Mouse (Mus musculus): Measurements from ENCODE around the gene Pde6h. TPM values are rescaled to one million over a fixed set of nuclear protein-coding genes. Genes with fewer than 3 reads are reported as not detected.
"Not testable (repeated sequence)": the region's sequence is repeated elsewhere in the genome, so short reads cannot be mapped to it uniquely, and the experiment has no call there.

The Pde6h gene
- total RNA-seq (2021), result not detected
- long read RNA-seq, experiment 1, result 0 reads
- long read RNA-seq, experiment 2, result 0 reads

DNA sequence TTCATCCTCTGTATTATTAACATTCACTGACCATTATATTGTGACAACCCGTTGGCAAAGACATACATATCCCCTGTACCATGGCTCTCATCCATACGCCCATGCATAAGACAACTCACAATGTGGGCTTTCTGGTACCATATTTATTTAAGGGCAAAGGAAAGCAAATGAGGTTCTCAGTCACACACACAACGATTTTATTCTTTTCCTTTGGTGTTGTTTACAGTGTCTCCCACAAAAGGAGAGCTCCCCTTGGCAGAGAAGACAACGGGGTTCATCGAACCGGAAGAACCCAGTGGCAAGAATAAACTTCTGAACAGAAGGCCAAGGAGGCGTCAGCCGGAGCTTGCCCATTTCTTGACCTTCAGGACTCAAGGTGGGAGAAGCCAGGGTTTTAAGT lies at the start of gene Pde6h:
Gene Pde6h (plus strand): TSS at position 301 of the 400 bp plus-strand sequence.
- DNase-seq, result no peak

DNA sequence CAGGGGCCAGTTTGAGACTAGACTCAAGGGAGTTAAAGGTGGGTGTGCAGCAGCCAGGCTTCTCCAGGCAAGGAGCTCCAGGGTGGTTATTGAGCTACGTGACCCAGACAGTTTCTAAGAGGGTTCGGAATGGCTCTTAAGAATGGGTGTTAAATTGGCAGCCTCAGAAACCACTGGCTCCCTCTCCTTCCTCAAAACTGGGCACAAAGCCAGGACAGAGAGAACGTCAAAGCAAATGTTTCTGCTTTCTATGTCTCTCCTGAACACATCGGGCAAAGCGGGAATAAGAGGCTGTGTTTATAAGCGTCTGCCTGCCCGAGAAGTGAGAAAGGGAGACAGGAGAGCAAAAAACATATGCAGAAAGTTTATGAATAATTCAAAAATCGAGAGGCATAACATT lies 49.0 kb upstream of the Pde6h start:
- DNase-seq, result no peak

DNA sequence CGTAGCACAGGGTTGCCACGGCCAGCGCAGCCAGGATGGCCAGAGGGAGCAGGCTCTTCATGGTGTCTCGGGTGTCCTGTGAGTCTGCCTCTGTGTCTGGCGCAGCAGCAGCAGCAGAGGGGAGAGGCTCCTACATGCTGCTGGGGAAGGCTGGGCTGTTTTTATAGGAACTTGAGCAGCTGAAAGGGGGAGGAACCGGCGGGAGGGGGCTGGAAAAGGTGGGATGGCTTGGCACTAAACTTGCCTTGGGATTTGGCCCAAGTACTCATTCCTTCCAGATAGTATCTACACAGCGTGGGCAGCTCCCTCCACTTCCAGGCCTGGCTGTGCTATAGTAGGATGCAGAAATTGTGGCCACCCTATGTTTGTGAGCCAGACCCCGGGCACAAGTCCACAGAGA lies 48.0 kb upstream of the Pde6h start, which contains the start of gene Mgp:
Gene Mgp (minus strand): TSS at position 154 of the 400 bp plus-strand sequence.
- DNase-seq, result peak; percentile 47

DNA sequence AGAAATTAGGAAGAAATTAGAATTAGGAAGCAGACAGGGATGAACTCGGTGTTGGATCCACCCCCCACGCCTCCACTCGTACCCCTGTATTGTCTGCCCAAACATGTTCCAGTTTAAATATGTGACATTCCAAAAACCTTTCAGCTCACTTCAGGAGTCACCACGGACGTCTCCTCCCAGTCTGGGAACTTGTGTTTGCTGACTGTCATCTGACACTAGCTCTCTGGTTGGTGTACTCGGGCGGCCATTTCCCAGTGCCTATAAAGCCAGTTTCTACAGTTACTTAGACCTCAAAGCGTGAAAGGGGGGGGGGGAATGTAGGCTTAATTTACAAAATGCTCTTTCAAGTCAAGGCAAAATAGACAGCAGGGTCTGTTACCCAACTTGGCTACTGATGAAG lies 42.0 kb upstream of the Pde6h start:
- DNase-seq, result no peak

DNA sequence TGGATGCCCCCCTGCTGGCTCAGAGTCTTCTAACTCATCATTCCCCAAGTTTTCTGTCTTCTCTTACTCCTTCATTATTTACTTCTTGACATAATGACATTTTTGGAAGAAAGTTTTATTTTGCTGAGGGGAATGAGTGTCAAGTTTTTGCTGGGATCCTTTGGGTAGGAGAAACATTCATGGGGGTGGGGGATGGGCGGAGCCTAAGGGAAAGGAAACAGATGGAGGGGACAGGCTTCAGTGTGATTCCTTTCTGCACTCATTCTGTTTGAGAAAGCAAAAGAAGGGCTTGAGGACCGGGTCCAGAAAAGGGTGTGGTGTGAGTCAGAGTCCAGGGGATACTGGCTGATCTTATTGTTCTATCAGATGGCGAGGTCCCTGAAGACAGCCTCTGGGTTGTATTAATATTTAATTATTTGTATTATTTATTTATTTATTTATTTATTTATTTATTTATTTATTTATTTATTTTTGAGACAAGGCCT lies 40.2 kb upstream of the Pde6h start:
- no peak for DNase-seq

DNA sequence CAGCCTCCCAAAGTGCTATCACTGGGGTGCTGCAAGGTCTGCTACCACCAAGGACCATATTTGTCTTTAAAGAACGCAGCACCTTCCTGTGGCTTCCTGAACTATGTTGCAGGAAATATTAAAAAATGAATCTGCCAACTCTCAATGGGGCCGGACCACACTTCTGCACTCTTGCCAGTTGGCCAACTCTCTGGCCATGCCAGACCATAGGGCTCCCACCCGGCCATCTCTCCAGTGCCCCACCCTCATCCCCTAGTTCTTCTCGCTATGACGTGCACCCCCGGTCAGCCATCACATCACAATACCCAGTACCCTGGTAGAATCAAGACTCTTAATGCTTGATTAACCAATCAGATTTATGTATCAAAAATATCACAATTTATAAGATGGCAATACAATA lies 39.7 kb upstream of the Pde6h start:
- no peak for DNase-seq

DNA sequence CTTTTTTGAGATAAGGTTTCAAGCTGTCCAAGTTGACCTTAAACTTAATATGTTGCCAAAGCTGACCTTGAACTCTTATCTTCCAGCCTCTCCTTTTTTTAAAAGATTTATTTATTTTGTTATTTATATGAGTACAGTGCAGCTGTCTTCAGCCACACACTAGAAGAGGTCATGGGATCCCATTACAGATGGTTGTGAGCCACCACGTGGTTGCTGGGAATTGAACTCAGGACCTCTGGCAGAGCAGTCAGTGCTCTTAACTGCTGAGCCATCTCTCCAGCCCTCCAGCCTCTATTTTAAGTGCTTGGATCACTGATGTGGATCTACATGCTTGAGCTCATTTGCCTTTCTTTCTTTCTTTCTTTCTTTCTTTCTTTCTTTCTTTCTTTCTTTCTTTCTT lies 38.9 kb upstream of the Pde6h start:
- DNase-seq, result not testable (repeated sequence)

DNA sequence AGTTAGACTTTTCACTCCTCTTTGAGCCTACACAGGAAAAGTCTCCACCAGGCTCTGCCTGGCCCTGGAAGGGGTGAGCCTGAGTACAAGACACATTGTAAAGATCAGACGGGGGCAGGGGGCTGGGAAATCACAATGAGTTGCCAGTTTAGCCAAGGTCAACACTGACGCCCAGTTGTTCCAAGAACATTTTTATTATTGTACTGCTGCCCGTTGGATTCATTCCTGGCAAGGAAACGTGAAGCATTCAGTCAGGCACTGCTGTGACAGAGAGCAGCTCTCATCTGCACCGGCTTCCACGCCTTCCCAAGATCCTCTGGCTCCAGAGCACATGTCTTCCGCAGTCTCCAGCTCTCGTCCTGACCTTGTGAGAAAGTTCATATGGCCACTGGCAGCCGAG lies 35.8 kb upstream of the Pde6h start:
- DNase-seq, result peak; percentile 27

DNA sequence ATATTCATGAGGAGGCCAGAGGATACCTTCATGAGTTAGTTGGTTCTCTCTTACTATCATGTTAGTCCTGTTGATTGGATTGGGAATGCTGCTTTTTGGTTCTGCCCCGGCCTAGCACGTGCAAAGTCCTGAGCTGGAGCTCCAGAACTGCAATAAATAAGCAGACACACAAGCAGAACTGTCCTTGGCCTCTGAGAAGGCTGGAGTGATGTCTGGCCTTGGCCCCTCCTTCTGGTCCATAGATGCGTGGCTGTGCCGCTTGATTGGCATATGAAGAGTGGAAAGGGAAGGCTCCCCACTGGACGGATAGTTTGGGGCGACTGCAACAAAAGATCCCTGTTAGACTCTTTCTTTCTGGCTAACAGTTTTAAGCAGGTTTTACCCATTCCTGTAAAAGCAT lies 34.6 kb upstream of the Pde6h start:
- DNase-seq, result no peak

DNA sequence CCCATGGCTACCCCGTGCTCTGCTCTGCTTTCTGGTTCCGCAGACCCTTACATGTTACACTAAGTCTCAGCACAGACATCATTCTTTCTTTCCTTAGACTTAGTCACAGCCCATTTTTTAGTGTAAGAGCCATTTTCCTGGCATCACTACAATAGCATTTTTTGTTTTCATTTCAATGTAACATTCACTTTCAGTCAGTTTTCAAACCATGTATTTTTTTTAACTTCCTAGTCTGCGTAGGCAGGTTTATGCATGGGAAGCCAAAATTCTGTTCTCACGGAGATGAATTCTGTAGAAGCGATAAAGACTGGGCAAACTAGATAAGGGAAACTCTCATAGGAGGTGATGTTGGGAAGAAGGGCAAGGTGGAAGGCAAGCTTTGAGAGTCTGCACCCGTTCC lies 34.1 kb upstream of the Pde6h start:
- DNase-seq, result no peak

DNA sequence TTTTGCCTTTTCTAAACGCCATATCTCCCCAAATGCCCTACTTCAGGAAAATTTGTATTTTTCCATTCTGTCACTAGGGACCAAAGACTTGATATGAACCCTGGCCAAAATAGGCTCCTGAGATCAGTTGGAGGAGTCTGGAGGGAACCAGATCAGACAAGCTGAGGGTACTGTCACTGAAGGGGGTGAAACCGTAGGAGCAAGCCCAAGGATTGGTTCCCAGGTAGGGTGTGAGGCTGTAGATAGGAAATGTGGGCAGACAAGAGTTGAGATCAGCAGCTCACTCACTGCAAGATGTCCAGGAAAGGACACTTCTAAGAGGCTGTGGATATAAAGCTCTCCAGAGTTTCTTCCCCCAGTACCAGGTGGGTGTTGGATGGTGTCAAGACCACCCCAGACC lies 31.6 kb upstream of the Pde6h start:
- no peak for DNase-seq

DNA sequence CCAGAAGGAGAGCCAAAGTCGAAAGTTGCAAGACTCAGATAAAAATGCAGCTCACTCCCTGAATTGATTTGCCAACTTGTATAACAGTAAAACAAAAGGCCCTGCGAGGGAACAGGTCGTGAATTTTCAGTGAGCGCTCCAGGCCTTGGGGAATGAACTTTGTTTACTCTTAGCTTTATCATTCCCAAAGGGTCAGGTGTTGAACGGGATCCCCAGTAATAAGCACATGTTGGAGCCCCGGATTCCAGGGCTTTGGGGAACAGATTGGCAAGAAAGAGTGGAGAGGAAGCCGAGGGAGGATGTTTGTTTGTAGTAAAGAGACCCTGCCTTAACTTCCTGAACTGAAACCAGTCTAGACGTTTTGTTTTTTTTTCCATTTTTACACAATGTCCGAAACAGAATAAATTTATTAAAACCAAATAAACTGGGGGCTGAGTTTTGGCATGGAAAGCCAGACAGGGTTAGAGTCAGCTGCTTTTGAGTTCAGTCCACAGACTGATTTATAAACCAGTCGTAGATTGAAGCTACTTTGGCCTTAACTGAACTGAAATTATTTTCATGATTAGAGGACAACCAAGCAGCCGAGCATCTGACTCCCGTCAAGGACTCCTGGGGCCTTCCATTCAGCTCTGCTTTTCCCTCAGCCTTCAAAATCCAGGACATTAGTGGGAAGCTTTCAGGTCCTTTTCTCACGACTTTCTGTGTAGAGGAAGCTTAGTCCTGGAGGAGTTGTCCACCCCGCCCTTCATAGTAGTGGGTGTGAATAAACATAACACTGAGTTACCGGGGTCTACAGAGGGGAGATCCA lies 28.9 kb upstream of the Pde6h start:
- no peak for DNase-seq

DNA sequence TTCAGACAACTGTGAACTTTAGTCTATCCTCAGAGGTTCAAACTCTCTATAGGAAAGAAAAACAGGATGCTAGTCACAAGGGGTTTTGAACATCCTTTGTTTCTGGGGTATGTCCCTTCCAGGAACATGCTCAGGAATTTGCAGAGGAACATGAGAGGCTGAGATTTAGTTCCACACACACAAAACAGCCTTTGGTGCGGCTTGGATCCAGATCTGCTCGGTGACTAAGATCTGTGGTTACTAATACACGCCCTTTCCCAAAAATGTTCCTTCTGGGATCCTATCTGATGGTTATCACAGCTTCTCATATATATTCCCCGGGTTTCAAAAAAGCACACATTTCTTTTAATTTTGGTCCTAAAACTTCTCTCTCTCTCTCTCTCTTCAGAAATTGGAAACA lies 25.8 kb upstream of the Pde6h start:
- DNase-seq, result no peak

DNA sequence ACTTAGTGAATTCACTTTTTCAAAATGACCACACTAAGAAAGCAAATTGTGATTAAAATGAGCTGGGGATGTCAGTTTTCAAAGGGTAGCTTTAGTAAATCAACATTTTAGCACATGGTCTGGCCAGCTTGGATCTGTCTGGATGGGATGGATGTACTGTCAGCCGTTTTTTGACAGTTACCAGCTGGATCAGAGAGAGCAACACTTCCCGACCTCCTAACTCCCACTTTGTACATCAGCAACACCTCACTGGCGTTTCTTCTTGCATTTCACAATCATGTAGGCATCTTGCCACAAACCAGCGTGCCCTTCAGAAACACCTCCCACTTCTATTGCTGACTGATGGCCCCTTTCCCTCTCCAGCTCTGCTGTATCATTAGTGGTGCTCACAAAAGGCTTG lies 25.4 kb upstream of the Pde6h start:
- DNase-seq, result no peak

DNA sequence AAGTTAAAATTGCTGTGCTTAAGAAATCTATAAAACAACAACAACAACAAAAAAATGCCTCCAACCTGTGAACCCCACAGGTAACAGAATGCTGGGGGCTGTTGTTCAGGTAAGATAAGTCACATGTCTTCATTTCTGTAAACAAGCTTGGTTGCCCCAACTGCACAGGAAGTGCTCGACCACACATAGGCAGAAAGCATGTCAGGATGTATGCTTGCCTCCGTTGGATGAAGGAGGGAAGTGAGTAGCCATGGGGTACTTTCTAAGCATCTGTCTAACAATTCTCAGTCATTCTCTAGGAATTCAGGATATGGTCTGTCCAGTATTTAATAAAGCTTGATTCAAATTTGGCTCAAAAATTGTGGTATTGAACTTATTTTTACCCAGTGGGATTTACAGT lies 24.7 kb upstream of the Pde6h start:
- DNase-seq, result no peak

DNA sequence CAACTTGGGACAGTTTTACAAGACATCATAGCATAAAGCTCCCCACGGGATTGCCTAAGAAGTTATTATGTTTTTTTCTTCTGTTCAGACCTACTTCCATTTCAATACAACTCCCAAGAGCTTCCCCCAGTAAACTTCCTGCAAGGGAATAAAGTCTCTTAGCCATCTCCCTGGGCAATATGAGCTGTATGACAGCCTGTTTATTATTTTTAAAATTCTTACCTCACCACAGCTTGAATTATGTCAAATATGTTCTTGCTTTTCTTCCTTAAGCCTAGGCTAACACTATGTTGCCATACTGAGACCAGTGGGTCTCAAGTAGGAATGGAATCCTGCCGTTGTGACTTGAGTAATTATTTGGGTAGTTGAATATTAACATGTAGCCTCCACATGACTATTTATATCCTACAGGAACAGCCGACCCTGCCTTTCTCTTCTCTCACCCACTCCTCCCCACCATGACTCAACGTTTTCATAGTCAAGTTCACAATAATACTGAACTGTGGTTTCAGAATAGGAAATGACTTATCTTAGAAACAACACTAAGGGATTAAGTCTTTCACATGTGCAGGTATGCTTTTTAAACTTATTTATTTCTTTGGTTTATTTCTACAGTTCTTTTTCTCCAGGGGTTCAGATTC lies 23.1 kb upstream of the Pde6h start:
- no peak for DNase-seq

DNA sequence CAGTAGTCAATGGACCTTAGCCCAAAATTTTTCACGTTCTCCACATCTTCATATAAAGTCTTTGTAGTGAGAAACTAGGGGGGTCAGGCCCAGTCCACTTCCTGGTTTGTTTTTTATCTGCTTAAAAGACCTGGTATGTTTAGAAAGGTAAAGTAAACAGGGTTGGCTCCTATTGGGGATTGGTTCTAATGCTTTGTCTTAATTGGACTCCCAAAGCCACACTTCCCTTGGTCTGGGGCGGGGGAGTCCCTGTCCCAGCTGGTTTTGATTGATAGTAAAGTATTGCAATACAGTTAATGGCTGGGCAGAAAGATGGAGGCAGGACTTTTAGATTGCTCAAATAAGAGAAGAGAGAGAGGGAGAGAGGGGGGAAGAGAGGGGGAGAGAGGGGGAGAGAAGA lies 22.6 kb upstream of the Pde6h start:
- no peak for DNase-seq

DNA sequence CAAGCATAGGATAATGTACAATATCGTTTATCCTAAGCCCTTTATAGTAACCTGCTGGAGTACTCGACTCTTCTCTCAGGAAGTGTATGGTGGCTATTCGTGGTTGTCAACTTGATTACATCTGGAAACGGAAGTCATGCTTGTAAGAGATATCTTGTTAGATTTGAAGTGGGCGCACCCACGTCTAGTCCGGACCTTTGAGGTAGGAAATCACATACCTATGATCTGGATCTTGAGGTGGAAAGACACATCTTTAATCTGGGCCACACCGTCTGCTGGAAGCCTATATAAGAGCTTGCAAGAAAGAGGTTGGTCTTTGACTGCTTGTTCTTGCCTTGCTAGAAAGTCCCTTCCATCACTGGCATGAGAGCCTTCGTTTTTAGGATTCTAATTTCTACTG lies 21.1 kb upstream of the Pde6h start:
- DNase-seq, result no peak

DNA sequence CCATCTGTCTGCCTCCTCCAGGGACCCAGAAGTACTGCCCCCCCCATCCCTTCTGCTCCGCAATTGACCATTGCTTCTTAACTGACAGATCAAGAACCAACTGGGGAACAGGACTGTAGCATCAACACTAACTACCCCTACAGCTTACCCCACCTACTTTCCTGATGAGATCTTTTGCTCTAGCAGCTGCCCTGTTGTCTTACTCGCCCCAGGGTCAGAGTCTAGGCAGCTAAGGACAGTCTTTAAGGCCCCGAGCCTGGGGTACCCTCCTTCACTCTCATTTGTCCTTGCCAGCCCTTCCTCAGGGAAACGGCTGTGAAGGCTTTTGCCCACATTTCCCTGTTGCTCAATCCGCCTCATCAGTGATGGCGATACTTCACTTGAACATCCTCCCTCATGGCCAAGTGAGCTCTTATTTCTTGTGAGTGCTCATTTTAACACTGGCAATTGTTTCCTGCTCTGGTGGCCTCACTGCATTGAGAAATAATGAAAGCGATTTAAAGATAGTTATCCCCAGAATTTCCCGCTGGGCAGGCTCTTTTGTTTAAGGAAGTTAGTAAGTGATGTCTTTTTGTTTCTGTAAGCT lies 19.7 kb upstream of the Pde6h start:
- no peak for DNase-seq

DNA sequence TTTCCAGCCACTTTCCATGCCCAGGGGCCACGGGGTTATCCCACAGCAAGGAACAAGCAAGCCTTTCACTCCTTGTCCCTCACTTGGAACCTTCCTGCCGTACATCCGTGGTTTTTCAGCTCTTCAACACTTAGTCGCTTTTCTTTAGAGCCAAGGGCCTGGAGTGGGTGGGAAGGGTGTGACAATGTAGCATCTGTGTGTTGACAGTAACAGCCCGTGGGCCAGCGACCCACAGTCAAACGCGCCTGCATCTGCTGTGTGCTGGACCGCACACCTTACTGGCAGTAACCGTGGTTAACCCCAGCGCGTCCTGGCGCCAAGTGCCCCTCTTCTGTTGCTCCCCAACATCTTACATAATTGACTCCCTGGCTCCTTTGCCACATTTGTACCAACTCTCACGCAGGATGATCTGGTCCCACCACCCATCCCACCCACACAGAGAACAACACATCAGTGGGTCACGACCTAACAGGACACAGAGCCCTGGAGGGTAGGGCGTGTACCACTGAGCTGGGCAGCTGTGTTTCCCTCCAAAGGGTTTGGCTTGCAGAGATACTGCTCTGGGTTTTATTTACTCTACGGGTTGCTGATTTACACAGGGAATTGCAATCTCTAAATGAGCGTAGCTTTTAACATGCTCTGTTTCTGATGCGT lies 17.2 kb upstream of the Pde6h start:
- DNase-seq, result no peak

DNA sequence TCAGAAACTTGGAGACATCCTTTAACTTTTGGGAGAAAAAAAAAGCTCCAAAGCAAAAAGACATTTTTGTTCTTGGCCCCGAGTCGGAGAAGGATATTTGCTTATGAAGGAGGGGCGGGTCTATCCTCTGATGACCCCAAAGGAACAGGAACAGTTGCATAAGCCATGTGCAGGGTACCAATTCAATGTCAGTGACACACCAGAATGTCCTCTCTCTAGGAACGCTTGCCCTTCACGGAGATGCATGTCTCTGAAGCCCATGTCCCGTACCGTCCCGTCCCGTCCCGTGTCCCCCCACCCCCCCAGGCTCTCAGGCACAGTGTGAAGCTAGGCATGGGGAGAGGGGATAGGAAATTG lies 16.7 kb upstream of the Pde6h start:
- DNase-seq, result no peak

DNA sequence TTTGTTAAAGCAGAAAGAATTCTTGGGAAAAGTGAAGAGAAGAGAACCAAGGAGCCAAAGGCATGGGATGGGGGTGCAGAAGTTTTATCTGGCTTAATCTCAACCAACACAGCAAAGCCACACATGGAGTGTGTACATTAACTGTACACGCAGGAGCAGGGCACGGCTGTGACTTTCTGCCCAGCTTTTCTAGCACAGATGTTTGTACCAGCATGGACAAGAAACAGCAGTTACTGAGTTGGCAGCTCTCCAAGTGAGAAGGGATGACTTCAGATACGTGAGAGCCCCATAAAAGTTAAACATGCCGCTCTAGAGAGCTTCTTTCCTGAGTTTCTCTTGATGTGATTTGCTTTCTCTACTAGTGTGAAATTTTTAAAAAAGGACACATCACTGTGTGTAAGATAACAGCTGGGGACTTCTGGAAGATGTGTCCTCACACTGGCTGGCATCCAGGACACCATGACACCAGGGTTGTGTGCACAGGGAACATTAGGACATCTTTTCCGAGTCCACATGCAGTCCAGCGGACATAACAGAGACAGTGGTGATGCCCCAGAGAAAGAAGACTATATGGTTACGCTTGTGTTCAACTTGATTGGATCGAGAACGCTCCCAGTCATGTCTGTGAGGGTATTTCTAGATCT lies 13.3 kb upstream of the Pde6h start:
- DNase-seq, result no peak

Data from gastrocnemius, postnatal 10 days (tissue).